Mouse (Mus musculus): ENCODE results near the gene Myom1. TPM values are rescaled to one million over a fixed set of nuclear protein-coding genes. Genes with fewer than 3 reads are reported as not detected.

The Myom1 gene
- polyA plus RNA-seq, 1 experiment from 2014 or later = 7.2 TPM

GRCm38 (mm10) chr17:71159152-71159567 lies 156.7 kb downstream of the Myom1 start:
- Histone ChIP-seq H3K4me3 (no peak overlapping the region), H3K27me3 (no peaks in the 10 kb centered on the region), H3K27ac (peak overlapping the region; percentile 87), H3K4me1 (peaks cover 31% of the 10 kb centered on the region), H3K9ac (no peak overlapping the region), H3K4me2 (replicated peaks) (no peak overlapping the region), H3K9me3 (no peaks in the 10 kb centered on the region), H3K36me3 (no peaks in the 10 kb centered on the region)
- WGBS = 5% methylated on average over 4 of the region's 4 CpGs
- peak; percentile 88 for ATAC-seq (ENCODE audit: insufficient number of reproducible peaks, insufficient read depth, low FRiP score, low TSS enrichment)

- 32% methylated on average over 8 of the region's 8 CpGs for whole genome bisulfite sequencing
- H3K9ac ChIP-seq = no peak overlapping the region
- H3K27ac ChIP-seq = peak overlapping the region; percentile 87
- H3K4me3 ChIP-seq = no peak overlapping the region
- ATAC-seq (ENCODE audit: insufficient number of reproducible peaks, insufficient read depth, low FRiP score, low TSS enrichment) = no peak
- no peaks in the 10 kb centered on the region for H3K36me3 ChIP-seq
- H3K4me1 ChIP-seq = peaks cover 27% of the 10 kb centered on the region
- H3K27me3 ChIP-seq = no peaks in the 10 kb centered on the region
- no peaks in the 10 kb centered on the region for H3K9me3 ChIP-seq
- no peak overlapping the region for H3K4me2 ChIP-seq (replicated peaks)
Observed at GRCm38 (mm10) chr17:71159720-71160119, 157.3 kb downstream of the Myom1 start.

GRCm38 (mm10) chr17:71160244-71160995 lies 158.0 kb downstream of the Myom1 start:
- Histone ChIP-seq H3K9me3 (no peaks in the 10 kb centered on the region), H3K27me3 (no peaks in the 10 kb centered on the region), H3K36me3 (no peaks in the 10 kb centered on the region), H3K4me2 (replicated peaks) (no peak overlapping the region), H3K4me1 (peaks cover 21% of the 10 kb centered on the region), H3K9ac (no peak overlapping the region), H3K4me3 (no peak overlapping the region), H3K27ac (peak overlapping the region; percentile 87)
- no peak for ATAC-seq (ENCODE audit: insufficient number of reproducible peaks, insufficient read depth, low FRiP score, low TSS enrichment)
- 88% methylated on average over 8 of the region's 8 CpGs for WGBS

- 78% methylated on average over 6 of the region's 6 CpGs for WGBS
- H3K9me3 ChIP-seq = no peaks in the 10 kb centered on the region
- peaks cover 6% of the 10 kb centered on the region for H3K4me1 ChIP-seq
- H3K4me3 ChIP-seq = no peak overlapping the region
- no peaks in the 10 kb centered on the region for H3K27me3 ChIP-seq
- H3K36me3 ChIP-seq = no peaks in the 10 kb centered on the region
- H3K27ac ChIP-seq = no peak overlapping the region
- ATAC-seq (ENCODE audit: insufficient number of reproducible peaks, insufficient read depth, low FRiP score, low TSS enrichment) = no peak
- H3K4me2 ChIP-seq (replicated peaks) = no peak overlapping the region
- H3K9ac ChIP-seq = no peak overlapping the region
Observed at GRCm38 (mm10) chr17:71164991-71165390, 162.6 kb downstream of the Myom1 start.

- Histone ChIP-seq H3K9me3 (no peaks in the 10 kb centered on the region), H3K27ac (no peak overlapping the region), H3K4me2 (replicated peaks) (no peak overlapping the region), H3K9ac (no peak overlapping the region), H3K4me3 (no peak overlapping the region), H3K27me3 (no peaks in the 10 kb centered on the region), H3K36me3 (no peaks in the 10 kb centered on the region), H3K4me1 (no peaks in the 10 kb centered on the region)
- no peak for ATAC-seq (ENCODE audit: insufficient number of reproducible peaks, insufficient read depth, low FRiP score, low TSS enrichment)
- 74% methylated on average over 5 of the region's 5 CpGs for WGBS
Observed at GRCm38 (mm10) chr17:71168205-71168815, 165.9 kb downstream of the Myom1 start.

GRCm38 (mm10) chr17:71168846-71169245 lies 166.4 kb downstream of the Myom1 start:
- H3K4me1 ChIP-seq = no peaks in the 10 kb centered on the region
- no peak overlapping the region for H3K9ac ChIP-seq
- H3K36me3 ChIP-seq = no peaks in the 10 kb centered on the region
- no peaks in the 10 kb centered on the region for H3K27me3 ChIP-seq
- no peak overlapping the region for H3K4me2 ChIP-seq (replicated peaks)
- ATAC-seq (ENCODE audit: insufficient number of reproducible peaks, insufficient read depth, low FRiP score, low TSS enrichment) = no peak
- H3K27ac ChIP-seq = no peak overlapping the region
- H3K9me3 ChIP-seq = no peaks in the 10 kb centered on the region
- no peak overlapping the region for H3K4me3 ChIP-seq
- 59% methylated on average over 9 of the region's 9 CpGs for WGBS

- no peak for ATAC-seq (ENCODE audit: insufficient number of reproducible peaks, insufficient read depth, low FRiP score, low TSS enrichment)
- Histone ChIP-seq H3K27ac (no peak overlapping the region), H3K9ac (no peak overlapping the region), H3K4me3 (no peak overlapping the region), H3K36me3 (no peaks in the 10 kb centered on the region), H3K4me1 (no peaks in the 10 kb centered on the region), H3K9me3 (no peaks in the 10 kb centered on the region), H3K27me3 (no peaks in the 10 kb centered on the region), H3K4me2 (replicated peaks) (no peak overlapping the region)
- WGBS = 58% methylated on average over 1 of the region's 1 CpGs
Observed at GRCm38 (mm10) chr17:71169639-71170038, 167.2 kb downstream of the Myom1 start.

GRCm38 (mm10) chr17:71171161-71171560 lies 168.7 kb downstream of the Myom1 start:
- Histone ChIP-seq H3K36me3 (no peaks in the 10 kb centered on the region), H3K4me2 (replicated peaks) (no peak overlapping the region), H3K27ac (no peak overlapping the region), H3K27me3 (no peaks in the 10 kb centered on the region), H3K9me3 (no peaks in the 10 kb centered on the region), H3K4me1 (no peaks in the 10 kb centered on the region), H3K4me3 (no peak overlapping the region), H3K9ac (no peak overlapping the region)
- WGBS = 88% methylated on average over 4 of the region's 4 CpGs
- no peak for ATAC-seq (ENCODE audit: insufficient number of reproducible peaks, insufficient read depth, low FRiP score, low TSS enrichment)

Other genes with a start within 250 kb of the Myom1 start
- gene Tgif1, start 149.1 kb upstream of the Myom1 start, polyA plus RNA-seq (2016; fragmentation: Nextera tagmentation; extraction: Ambion mirVana) = 113 and 126 TPM in 2 replicates
- 566 and 574 TPM in 2 replicates for gene Myl12a, start 245 bp downstream of the Myom1 start, polyA plus RNA-seq (2016; fragmentation: Nextera tagmentation; extraction: Ambion mirVana)
- 59.2 and 59.4 TPM in 2 replicates for gene Lpin2, start 179.9 kb downstream of the Myom1 start, polyA plus RNA-seq (2016; fragmentation: Nextera tagmentation; extraction: Ambion mirVana)